Mouse (Mus musculus): ENCODE data around the gene Spo11.

DNA sequence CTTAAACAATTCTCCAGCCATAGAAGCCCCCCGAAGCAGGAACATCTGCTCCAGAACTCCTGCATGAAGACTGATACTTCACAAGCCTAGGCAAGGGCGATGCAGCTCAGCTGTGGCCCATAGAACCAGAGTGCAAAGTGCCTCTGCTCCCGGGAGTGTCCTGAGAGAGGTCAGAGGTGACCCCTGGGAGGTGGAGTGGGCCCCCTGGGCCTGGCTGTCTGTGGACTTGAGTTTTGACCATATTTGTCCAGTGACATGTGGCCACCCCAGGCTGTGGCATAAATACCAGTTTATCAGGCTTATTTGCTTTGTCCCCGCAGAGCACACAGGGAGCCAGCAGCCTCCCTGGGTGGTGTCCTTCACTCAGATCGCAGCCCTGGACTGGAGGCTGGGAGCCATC is 63.7 kb downstream of the Spo11 start:
- TF ChIP-seq CHD2 (IDR thresholded peaks at IDR 0.05; ENCODE audit: low read depth, low read length) (no peak), ZNF384 (IDR thresholded peaks at IDR 0.05; ENCODE audit: low read depth, low read length) (no peak), HCFC1 (IDR thresholded peaks at IDR 0.05; ENCODE audit: borderline replicate concordance, insufficient read depth, low read length) (no peak), MAFK (IDR thresholded peaks at IDR 0.05; ENCODE audit: insufficient read depth, low read depth, low read length) (no peak)
